Mouse (Mus musculus) midbrain, postnatal 0 days (tissue): Measurements from ENCODE around the gene Fam155a. TPM values are rescaled to one million over a fixed set of nuclear protein-coding genes. Genes with fewer than 3 reads are reported as not detected.

Source experiments
- ATAC-seq: fragments of 200-750 bp; cut with Nextera tagmentation; 2 replicates; pipeline ENCODE4 v1.8.0; 2017; ENCODE audit warnings: moderate number of reproducible peaks, mild to moderate bottlenecking, moderate TSS enrichment, moderate library complexity; ENCODE audit not compliant: low FRiP score
- DNase-seq: peaks from one replicate; pipeline ENCODE4 v3.0.0-alpha.2; 2015; ENCODE audit warnings: low spot score
- H3K27ac ChIP-seq: fragments of 300-500 bp; sonication (generic); 2 replicates; pipeline ENCODE4 v1.5.1; 2014; ENCODE audit warnings: low read depth, mild to moderate bottlenecking, low read length, mixed read lengths
- H3K27me3 ChIP-seq: fragments of 300-500 bp; sonication (generic); 2 replicates; pipeline ENCODE4 v1.6.1; 2014; ENCODE audit warnings: low read length, control low read depth, mixed read lengths; ENCODE audit not compliant: insufficient read depth
- H3K36me3 ChIP-seq: fragments of 300-500 bp; sonication (generic); 2 replicates; pipeline ENCODE4 v1.6.1; 2014; ENCODE audit warnings: low read length, control low read depth, mixed read lengths; ENCODE audit not compliant: insufficient read depth
- H3K4me1 ChIP-seq: fragments of 300-500 bp; sonication (generic); 2 replicates; pipeline ENCODE4 v1.6.1; 2014; ENCODE audit warnings: mild to moderate bottlenecking, control low read depth, antibody characterized with exemption, low read length, mixed read lengths; ENCODE audit not compliant: insufficient read depth
- H3K4me2 ChIP-seq: fragments of 300-500 bp; sonication (generic); 2 replicates; pipeline ENCODE4 v1.6.1; 2014; ENCODE audit warnings: low read depth, mild to moderate bottlenecking, low read length, mixed read lengths; ENCODE audit not compliant: poor library complexity, severe bottlenecking
- H3K4me3 ChIP-seq: fragments of 300-500 bp; sonication (generic); 2 replicates; pipeline ENCODE4 v1.5.1; 2014; ENCODE audit warnings: low read depth, mild to moderate bottlenecking, low read length, moderate library complexity
- H3K9ac ChIP-seq: fragments of 300-500 bp; sonication (generic); replicated peaks from 2 replicates; pipeline ENCODE4 v1.6.1; 2014; ENCODE audit warnings: mild to moderate bottlenecking, low read length, moderate library complexity, mixed read lengths; ENCODE audit not compliant: poor library complexity, severe bottlenecking
- H3K9me3 ChIP-seq: fragments of 300-500 bp; sonication (generic); 2 replicates; pipeline ENCODE4 v1.6.1; 2016; ENCODE audit warnings: low read length, control low read depth
- CTCF ChIP-seq: IDR thresholded peaks from 2 replicates; pipeline ENCODE4 v1.5.1; 2016; ENCODE audit warnings: antibody characterized with exemption, mild to moderate bottlenecking
- WGBS: fragments of 180-500 bp; shearing (Covaris S2); extraction: QIAGEN DNeasy Blood & Tissue Kit; methylation state at CpG from one replicate; pipeline ENCODE4 v1.1.7; 2014; 5-methylcytosine and 5-hydroxymethylcytosine counted together
- polyA plus RNA-seq: library from polyadenylated mRNA; unstranded; fragments of >200 nt; fragmentation: Nextera tagmentation; extraction: Ambion mirVana; gene quantifications from 2 replicates; pipeline ENCODE4 v1.2.1, GENCODE M21; 2015
- total RNA-seq: library from RNA; depleted of rRNA; stranded (reverse); fragments of >200 nt; gene quantifications from 2 replicates; pipeline ENCODE4 v1.2.3, GENCODE M21; 2014

The Fam155a gene
- total and polyA plus RNA-seq, 2 experiments from 2014 or later: 39.9 to 122 TPM

GRCm38 (mm10) chr8:9309456-9309855, 461.5 kb downstream of the Fam155a start:
- Histone ChIP-seq H3K9me3 (no peaks in the 10 kb centered on the region), H3K4me2 (no peak overlapping the region), H3K27me3 (no peaks in the 10 kb centered on the region), H3K4me3 (no peak overlapping the region), H3K36me3 (no peaks in the 10 kb centered on the region), H3K4me1 (no peaks in the 10 kb centered on the region), H3K9ac (no peak overlapping the region), H3K27ac (no peak overlapping the region)
- 45% methylated on average over 8 of the region's 8 CpGs for WGBS
- TF ChIP-seq CTCF: no peak
- ATAC-seq: no peak
- DNase-seq: no peak

GRCm38 (mm10) chr8:9303526-9304135, 467.3 kb downstream of the Fam155a start:
- Histone ChIP-seq H3K36me3 (no peaks in the 10 kb centered on the region), H3K4me1 (no peaks in the 10 kb centered on the region), H3K4me2 (no peak overlapping the region), H3K9me3 (no peaks in the 10 kb centered on the region), H3K9ac (no peak overlapping the region), H3K27ac (no peak overlapping the region), H3K27me3 (no peaks in the 10 kb centered on the region), H3K4me3 (no peak overlapping the region)
- TF ChIP-seq CTCF: no peak
- 54% methylated on average over 6 of the region's 6 CpGs for WGBS
- DNase-seq (no peak), ATAC-seq (no peak)

DNA sequence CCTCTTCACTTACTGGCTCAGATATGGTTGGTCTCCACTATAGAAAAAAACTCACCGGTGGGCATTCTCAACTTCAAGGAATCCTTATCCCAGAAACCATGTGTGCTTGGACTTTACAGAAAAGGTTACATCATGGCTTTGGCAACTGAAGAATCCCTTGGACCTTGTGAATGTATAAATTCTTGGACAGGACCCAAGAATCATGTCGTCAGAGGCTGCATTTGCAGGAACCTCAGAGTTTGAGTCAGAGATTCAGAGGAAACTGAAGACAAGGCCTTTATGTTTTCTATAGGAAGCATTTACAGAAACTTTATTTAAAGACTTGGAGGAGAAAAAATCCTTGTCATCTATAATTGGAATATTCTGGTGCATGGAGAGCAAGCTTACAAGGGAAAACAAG, 475.9 kb downstream of the Fam155a start:
- TF ChIP-seq CTCF: no peak
- Histone ChIP-seq H3K9me3 (no peaks in the 10 kb centered on the region), H3K27ac (no peak overlapping the region), H3K36me3 (no peaks in the 10 kb centered on the region), H3K9ac (no peak overlapping the region), H3K27me3 (no peaks in the 10 kb centered on the region), H3K4me2 (no peak overlapping the region), H3K4me1 (no peaks in the 10 kb centered on the region), H3K4me3 (no peak overlapping the region)
- no peak for ATAC-seq
- WGBS: 85% methylated on average over 2 of the region's 2 CpGs
- no peak for DNase-seq

DNA sequence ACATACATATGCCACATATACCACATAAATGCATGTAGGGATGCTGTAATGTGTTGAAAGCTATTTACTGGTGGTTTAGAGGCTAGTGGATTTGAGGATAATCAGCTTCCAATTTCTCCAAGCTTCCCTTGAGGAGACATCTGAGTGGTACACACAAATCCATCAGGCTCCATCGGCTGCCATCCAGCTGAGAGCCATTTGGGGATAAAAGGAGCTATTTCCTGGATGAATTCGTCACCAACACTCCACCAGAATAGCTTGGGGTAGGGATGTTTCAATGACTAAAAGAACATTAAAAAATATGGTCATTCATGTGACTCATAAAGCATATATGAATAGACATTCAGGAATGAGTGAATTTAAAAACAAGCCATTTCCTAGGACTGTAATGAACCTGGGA, 478.4 kb downstream of the Fam155a start:
- 48% methylated on average over 2 of the region's 2 CpGs for WGBS
- DNase-seq (no peak), ATAC-seq (no peak)
- Histone ChIP-seq H3K4me3 (no peak overlapping the region), H3K4me1 (no peaks in the 10 kb centered on the region), H3K4me2 (no peak overlapping the region), H3K9ac (no peak overlapping the region), H3K36me3 (no peaks in the 10 kb centered on the region), H3K27me3 (no peaks in the 10 kb centered on the region), H3K9me3 (no peaks in the 10 kb centered on the region), H3K27ac (no peak overlapping the region)
- TF ChIP-seq CTCF: no peak

DNA sequence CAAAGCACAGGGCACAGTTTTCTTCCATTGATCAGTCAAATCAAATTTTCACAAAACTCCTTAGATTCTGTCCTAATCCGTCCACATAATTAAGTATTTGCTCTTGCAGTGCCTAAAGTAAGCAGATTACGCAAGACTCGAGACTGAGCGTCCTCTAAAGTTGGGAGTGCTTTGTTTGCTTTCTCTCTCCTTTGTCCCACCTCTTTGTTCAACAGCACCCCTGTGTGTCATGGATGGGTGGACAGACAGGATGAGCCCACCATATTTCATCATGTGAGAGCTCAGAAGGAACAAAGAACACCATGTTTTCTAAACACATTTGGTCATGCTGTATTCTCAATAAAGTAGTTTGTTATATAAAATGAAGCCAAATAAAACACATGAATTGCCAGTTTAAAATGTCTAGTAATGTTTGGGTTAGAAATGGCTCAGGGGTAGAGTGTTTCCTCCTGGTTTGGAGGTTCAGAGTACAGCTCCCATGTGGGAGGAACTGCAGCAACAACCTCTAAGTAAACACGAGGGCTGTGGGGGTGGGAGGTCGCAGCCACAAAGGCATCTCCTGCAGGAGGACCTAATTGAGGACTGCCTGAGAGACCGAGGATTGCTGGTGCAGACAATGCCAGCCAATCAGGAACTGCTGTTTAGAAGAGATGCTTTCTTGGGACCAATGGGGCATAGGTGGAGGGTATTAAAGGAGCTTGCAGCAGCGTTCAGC, 482.8 kb downstream of the Fam155a start:
- DNase-seq (no peak), ATAC-seq (no peak)
- WGBS: 25% methylated on average over 8 of the region's 8 CpGs
- no peak for TF ChIP-seq CTCF
- Histone ChIP-seq H3K27ac (no peak overlapping the region), H3K4me3 (no peak overlapping the region), H3K4me2 (no peak overlapping the region), H3K9ac (no peak overlapping the region), H3K4me1 (no peaks in the 10 kb centered on the region), H3K9me3 (no peaks in the 10 kb centered on the region), H3K36me3 (no peaks in the 10 kb centered on the region), H3K27me3 (no peaks in the 10 kb centered on the region)

DNA sequence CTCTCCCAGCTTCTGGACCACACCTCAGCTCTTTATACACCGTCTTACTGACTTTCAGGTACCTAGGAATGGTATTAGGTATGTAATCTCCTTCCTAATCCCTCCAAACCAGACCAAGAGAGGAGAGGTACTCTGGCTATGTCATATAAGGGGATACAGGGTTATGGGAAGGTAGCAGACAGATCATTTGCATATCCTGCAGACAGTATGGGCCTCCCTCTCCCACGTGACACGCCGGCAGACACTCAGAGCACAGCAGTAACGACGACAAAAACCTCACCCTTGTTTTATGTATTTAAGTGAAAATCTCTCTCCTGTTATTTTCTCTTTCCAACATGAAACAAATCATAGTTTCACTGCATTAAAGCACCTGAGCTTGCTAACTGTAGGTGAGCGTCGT, 496.8 kb downstream of the Fam155a start:
- H3K4me1 ChIP-seq: no peaks in the 10 kb centered on the region
- H3K4me2 ChIP-seq: no peak overlapping the region
- no peak for DNase-seq
- no peak for ATAC-seq
- H3K27me3 ChIP-seq: no peaks in the 10 kb centered on the region
- no peak overlapping the region for H3K9ac ChIP-seq
- 68% methylated on average over 8 of the region's 8 CpGs for WGBS
- no peak overlapping the region for H3K27ac ChIP-seq
- H3K36me3 ChIP-seq: no peaks in the 10 kb centered on the region
- H3K4me3 ChIP-seq: no peak overlapping the region
- H3K9me3 ChIP-seq: no peaks in the 10 kb centered on the region
- TF ChIP-seq CTCF: no peak
